Mouse (Mus musculus) midbrain, postnatal 0 days (tissue): ENCODE results near the gene Ssh2. TPM values are rescaled to one million over a fixed set of nuclear protein-coding genes. Genes with fewer than 3 reads are reported as not detected.

Experiments used
- ATAC-seq: fragments of 200-750 bp; cut with Nextera tagmentation; 2 replicates; pipeline ENCODE4 v1.8.0; 2017; ENCODE audit warnings: moderate number of reproducible peaks, mild to moderate bottlenecking, moderate TSS enrichment, moderate library complexity; ENCODE audit not compliant: low FRiP score
- DNase-seq: peaks from one replicate; pipeline ENCODE4 v3.0.0-alpha.2; 2015; ENCODE audit warnings: low spot score
- H3K27ac ChIP-seq: fragments of 300-500 bp; sonication (generic); 2 replicates; pipeline ENCODE4 v1.5.1; 2014; ENCODE audit warnings: low read depth, mild to moderate bottlenecking, low read length, mixed read lengths
- H3K27me3 ChIP-seq: fragments of 300-500 bp; sonication (generic); 2 replicates; pipeline ENCODE4 v1.6.1; 2014; ENCODE audit warnings: low read length, control low read depth, mixed read lengths; ENCODE audit not compliant: insufficient read depth
- H3K36me3 ChIP-seq: fragments of 300-500 bp; sonication (generic); 2 replicates; pipeline ENCODE4 v1.6.1; 2014; ENCODE audit warnings: low read length, control low read depth, mixed read lengths; ENCODE audit not compliant: insufficient read depth
- H3K4me1 ChIP-seq: fragments of 300-500 bp; sonication (generic); 2 replicates; pipeline ENCODE4 v1.6.1; 2014; ENCODE audit warnings: mild to moderate bottlenecking, control low read depth, antibody characterized with exemption, low read length, mixed read lengths; ENCODE audit not compliant: insufficient read depth
- H3K4me2 ChIP-seq: fragments of 300-500 bp; sonication (generic); 2 replicates; pipeline ENCODE4 v1.6.1; 2014; ENCODE audit warnings: low read depth, mild to moderate bottlenecking, low read length, mixed read lengths; ENCODE audit not compliant: poor library complexity, severe bottlenecking
- H3K4me3 ChIP-seq: fragments of 300-500 bp; sonication (generic); 2 replicates; pipeline ENCODE4 v1.5.1; 2014; ENCODE audit warnings: low read depth, mild to moderate bottlenecking, low read length, moderate library complexity
- H3K9ac ChIP-seq: fragments of 300-500 bp; sonication (generic); replicated peaks from 2 replicates; pipeline ENCODE4 v1.6.1; 2014; ENCODE audit warnings: mild to moderate bottlenecking, low read length, moderate library complexity, mixed read lengths; ENCODE audit not compliant: poor library complexity, severe bottlenecking
- H3K9me3 ChIP-seq: fragments of 300-500 bp; sonication (generic); 2 replicates; pipeline ENCODE4 v1.6.1; 2016; ENCODE audit warnings: low read length, control low read depth
- CTCF ChIP-seq: IDR thresholded peaks from 2 replicates; pipeline ENCODE4 v1.5.1; 2016; ENCODE audit warnings: antibody characterized with exemption, mild to moderate bottlenecking
- WGBS: fragments of 180-500 bp; shearing (Covaris S2); extraction: QIAGEN DNeasy Blood & Tissue Kit; methylation state at CpG from one replicate; pipeline ENCODE4 v1.1.7; 2014; 5-methylcytosine and 5-hydroxymethylcytosine counted together
- polyA plus RNA-seq: library from polyadenylated mRNA; unstranded; fragments of >200 nt; fragmentation: Nextera tagmentation; extraction: Ambion mirVana; gene quantifications from 2 replicates; pipeline ENCODE4 v1.2.1, GENCODE M21; 2015
- total RNA-seq: library from RNA; depleted of rRNA; stranded (reverse); fragments of >200 nt; gene quantifications from 2 replicates; pipeline ENCODE4 v1.2.3, GENCODE M21; 2014

The Ssh2 gene
- total and polyA plus RNA-seq, 2 experiments from 2014 or later, result 14.5 to 43.2 TPM

- no peak for ATAC-seq
- no peaks in the 10 kb centered on the region for H3K9me3 ChIP-seq
- no peak overlapping the region for H3K4me2 ChIP-seq
- H3K36me3 ChIP-seq, result no peaks in the 10 kb centered on the region
- DNase-seq, result no peak
- 57% methylated on average over 1 of the region's 1 CpGs for WGBS
- H3K27ac ChIP-seq, result no peak overlapping the region
- no peak overlapping the region for H3K9ac ChIP-seq
- H3K4me3 ChIP-seq, result no peak overlapping the region
- no peak for TF ChIP-seq CTCF
- peaks cover 7% of the 10 kb centered on the region; the same call in 1 of the 2 replicates for H3K27me3 ChIP-seq
- H3K4me1 ChIP-seq, result no peaks in the 10 kb centered on the region
Observed at GRCm38 (mm10) chr11:77194762-77195161, 21.3 kb upstream of the Ssh2 start.

GRCm38 (mm10) chr11:77195360-77196109 is 20.6 kb upstream of the Ssh2 start:
- H3K27ac ChIP-seq, result no peak overlapping the region
- peaks cover 7% of the 10 kb centered on the region; the same call in 1 of the 2 replicates for H3K27me3 ChIP-seq
- WGBS, result 58% methylated on average over 11 of the region's 11 CpGs
- no peak overlapping the region for H3K4me3 ChIP-seq
- DNase-seq (no peak), ATAC-seq (no peak)
- no peak for TF ChIP-seq CTCF
- H3K4me1 ChIP-seq, result no peaks in the 10 kb centered on the region
- no peak overlapping the region for H3K9ac ChIP-seq
- no peak overlapping the region for H3K4me2 ChIP-seq
- H3K36me3 ChIP-seq, result no peaks in the 10 kb centered on the region
- no peaks in the 10 kb centered on the region for H3K9me3 ChIP-seq

- Histone ChIP-seq H3K4me3 (no peak overlapping the region), H3K9ac (no peak overlapping the region), H3K9me3 (no peaks in the 10 kb centered on the region), H3K36me3 (no peaks in the 10 kb centered on the region), H3K4me2 (no peak overlapping the region), H3K4me1 (no peaks in the 10 kb centered on the region), H3K27ac (no peak overlapping the region), H3K27me3 (peaks cover 7% of the 10 kb centered on the region; the same call in 1 of the 2 replicates)
- no peak for ATAC-seq
- TF ChIP-seq CTCF, result no peak
- no peak for DNase-seq
- WGBS, result 37% methylated on average over 4 of the region's 4 CpGs
Observed at GRCm38 (mm10) chr11:77196181-77197143, 19.6 kb upstream of the Ssh2 start.

GRCm38 (mm10) chr11:77199636-77200035 is 16.5 kb upstream of the Ssh2 start:
- Histone ChIP-seq H3K27ac (no peak overlapping the region), H3K9me3 (no peaks in the 10 kb centered on the region), H3K36me3 (no peaks in the 10 kb centered on the region), H3K4me1 (no peaks in the 10 kb centered on the region), H3K4me2 (no peak overlapping the region), H3K4me3 (no peak overlapping the region), H3K27me3 (peaks cover 7% of the 10 kb centered on the region; the same call in 1 of the 2 replicates), H3K9ac (no peak overlapping the region)
- DNase-seq, result no peak
- WGBS, result 55% methylated on average over 4 of the region's 4 CpGs
- TF ChIP-seq CTCF, result no peak
- no peak for ATAC-seq

- peaks cover 7% of the 10 kb centered on the region; the same call in 1 of the 2 replicates for H3K27me3 ChIP-seq
- no peak overlapping the region for H3K9ac ChIP-seq
- no peaks in the 10 kb centered on the region for H3K36me3 ChIP-seq
- DNase-seq (no peak), ATAC-seq (no peak)
- no peak overlapping the region for H3K4me2 ChIP-seq
- no peaks in the 10 kb centered on the region for H3K9me3 ChIP-seq
- no peak overlapping the region for H3K4me3 ChIP-seq
- H3K27ac ChIP-seq, result no peak overlapping the region
- 97% methylated on average over 1 of the region's 1 CpGs for WGBS
- TF ChIP-seq CTCF, result no peak
- H3K4me1 ChIP-seq, result no peaks in the 10 kb centered on the region
Observed at GRCm38 (mm10) chr11:77200703-77201102, 15.4 kb upstream of the Ssh2 start.
